In the genomic region with DNA sequence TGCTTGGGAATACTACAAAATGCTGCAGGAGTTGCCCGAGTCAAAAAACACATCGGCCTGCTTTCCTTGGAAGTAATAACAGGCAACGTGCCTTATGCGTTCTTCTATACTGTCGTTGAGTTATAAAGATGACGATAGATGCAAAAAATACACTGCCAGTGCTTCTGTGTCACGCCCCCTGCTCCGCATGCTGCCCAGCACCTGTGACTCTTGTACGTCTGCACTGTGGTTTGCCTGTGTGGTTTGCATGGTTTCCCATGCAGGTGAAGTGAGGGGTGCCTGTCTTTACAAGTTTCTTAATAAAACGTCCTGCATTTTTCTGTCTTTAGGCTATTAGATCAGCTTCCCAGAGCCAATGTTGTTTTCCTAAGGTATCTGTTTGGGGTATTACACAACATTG, we compare ENCODE assay signal across 4 mouse cellular contexts.
"Had no signal": no experiment of that assay in that cellular context is flagged by ENCODE, and none has a peak within 500 bp of the region (broad histone marks: within the 10 kb centered on the region; RNA-seq: fewer than 3 reads in every experiment).

No protein-coding gene starts in this region.

- DNase-seq: kidney, adult 2 months; kidney, postnatal 25 days; liver; lung, adult 18-20 months had no signal
